ENCODE assay signal across 10 mouse cellular contexts in genomic region chr17:5238387-5239245, GRCm38 (mm10).
DNase-seq lines count a peak whose midpoint lies in the region; ATAC-seq and TF ChIP-seq lines count a peak whose summit lies in the region.
"Had no signal": no experiment of that assay in that cellular context is flagged by ENCODE, and none has a peak within 500 bp of the region (broad histone marks: within the 10 kb centered on the region; RNA-seq: fewer than 3 reads in every experiment).

No protein-coding gene starts in this region.

- no peak overlapping the region for H3K9ac ChIP-seq in midbrain, embryonic 16.5 days (ENCODE audit: low read depth, low read length)
- H3K9ac ChIP-seq: neural tube, embryonic 12.5 days had no signal

- peak; percentile 22; the same call in 1 of the 2 replicates for ATAC-seq in midbrain, embryonic 16.5 days

- H3K9me3 ChIP-seq in midbrain, embryonic 16.5 days (replicated peaks; ENCODE audit: control insufficient read depth, low read length, poor library complexity, severe bottlenecking): no peaks in the 10 kb centered on the region
- H3K9me3 ChIP-seq: neural tube, embryonic 12.5 days had no signal

- intact Hi-C loops in gastrocnemius, adult 2 months (cut with DNase I): no loop called here

- H3K4me2 ChIP-seq in midbrain, embryonic 16.5 days (ENCODE audit: low read length): peak overlapping the region; percentile 17; the same call in 1 of the 2 replicates
- H3K4me2 ChIP-seq: neural tube, embryonic 12.5 days had no signal

- no peaks in the 10 kb centered on the region for H3K36me3 ChIP-seq in midbrain, embryonic 16.5 days (ENCODE audit: control insufficient read depth, insufficient read depth, low read length)

- H3K27ac ChIP-seq in gastrocnemius, adult 2 months: peak overlapping the region; percentile 43; the same call in 1 of the 2 replicates
- 0 out of 2 replicates have a peak overlapping the region, but pooled peaks have one; percentile 18 for H3K27ac ChIP-seq in midbrain, embryonic 16.5 days (ENCODE audit: low read length)
- H3K27ac ChIP-seq: neural tube, embryonic 12.5 days had no signal

- H3K4me1 ChIP-seq in midbrain, embryonic 16.5 days (ENCODE audit: control insufficient read depth, insufficient read depth, low read length): peaks cover 25% of the 10 kb centered on the region

- no peak overlapping the region for H3K4me3 ChIP-seq in gastrocnemius, adult 2 months
- H3K4me3 ChIP-seq in midbrain, embryonic 16.5 days (ENCODE audit: low read depth, low read length): no peak overlapping the region
- H3K4me3 ChIP-seq: erythroblast, embryonic 14.5 days; neural tube, embryonic 12.5 days had no signal

- H3K27me3 ChIP-seq in midbrain, embryonic 16.5 days (ENCODE audit: control insufficient read depth, insufficient read depth, low read depth, low read length): no peaks in the 10 kb centered on the region
- H3K27me3 ChIP-seq: neural tube, embryonic 12.5 days had no signal

- TF ChIP-seq CTCF in gastrocnemius, adult 2 months (IDR thresholded peaks at IDR 0.05): no peak

- WGBS in midbrain, embryonic 16.5 days: 35% methylated on average over 16 of the region's 16 CpGs

- DNase-seq in gastrocnemius, adult 2 months: no peak
- DNase-seq in gastrocnemius, postnatal 4 days (ENCODE audit: low spot score in 2 of 2): no peak
- DNase-seq in spleen, adult 12 weeks (ENCODE audit: low spot score): peak; percentile 21
- no peak for DNase-seq in spleen, postnatal 4 days (ENCODE audit: low spot score in 2 of 2)
- DNase-seq in cerebellum, adult 11 months: no peak
- no peak for DNase-seq in right cerebral cortex, postnatal 25 days
- DNase-seq in cerebellum, postnatal 10 days: no peak
